ENCODE assay signal across 8 mouse cellular contexts in the genomic region with DNA sequence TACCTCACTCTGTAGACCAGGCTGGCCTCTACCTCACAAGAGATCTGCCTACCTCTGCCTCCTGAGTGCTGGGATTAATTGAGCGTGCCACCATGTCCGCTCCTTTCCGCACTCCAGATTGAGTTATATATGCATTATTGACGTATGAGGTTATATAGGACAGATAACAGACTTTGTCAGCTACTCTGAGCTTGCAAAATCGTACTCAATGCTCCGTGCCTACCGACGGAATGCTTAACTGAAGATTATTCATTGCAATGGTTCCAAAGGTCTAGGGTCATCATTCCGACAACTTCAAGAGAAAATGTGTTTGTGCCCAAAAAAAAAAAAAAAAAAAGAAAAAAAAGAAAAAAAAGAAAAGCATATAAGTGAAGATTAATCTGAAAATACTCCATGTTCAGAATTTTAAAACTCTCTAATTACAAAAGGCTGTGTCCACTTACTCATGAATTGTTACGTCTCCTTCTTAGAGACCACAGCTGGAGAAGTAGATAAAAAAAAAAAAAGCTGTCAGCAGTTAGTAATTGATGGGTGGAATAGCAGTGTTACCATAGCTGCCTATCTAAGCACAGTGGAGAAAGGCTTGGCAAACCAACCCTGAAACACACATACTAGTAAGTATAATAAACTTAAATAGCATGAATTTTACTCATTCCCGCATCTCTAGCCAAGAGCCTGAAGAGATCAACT. TPM values are rescaled to one million over a fixed set of nuclear protein-coding genes. Genes with fewer than 3 reads are reported as not detected.
A peak's percentile ranks its signal among the peaks of the same experiment; 100 is the strongest.
DNase-seq lines count a peak whose midpoint lies in the region; ATAC-seq and TF ChIP-seq lines count a peak whose summit lies in the region.

No protein-coding gene starts in this region.

- intact Hi-C loops in left cerebral cortex, postnatal 36 days (cut with DNase I): no loop called here

- no peaks in the 10 kb centered on the region for H3K27me3 ChIP-seq in G1E (ENCODE audit: insufficient read depth, low read length)
- no peaks in the 10 kb centered on the region for H3K27me3 ChIP-seq in heart, embryonic 15.5 days
- H3K27me3 ChIP-seq in limb, embryonic 12.5 days: no peaks in the 10 kb centered on the region
- no peaks in the 10 kb centered on the region for H3K27me3 ChIP-seq in stomach, embryonic 15.5 days (replicated peaks)

- peaks cover 34% of the 10 kb centered on the region for H3K36me3 ChIP-seq in G1E (replicated peaks)
- H3K36me3 ChIP-seq in heart, embryonic 15.5 days: peaks cover 6% of the 10 kb centered on the region
- peaks cover 9% of the 10 kb centered on the region; the same call in 1 of the 2 replicates for H3K36me3 ChIP-seq in limb, embryonic 12.5 days
- H3K36me3 ChIP-seq in stomach, embryonic 15.5 days: no peaks in the 10 kb centered on the region

- H3K4me2 ChIP-seq in heart, embryonic 15.5 days: peak overlapping the region; percentile 63
- peak overlapping the region; percentile 66 for H3K4me2 ChIP-seq in limb, embryonic 12.5 days
- peak overlapping the region; percentile 63 for H3K4me2 ChIP-seq in stomach, embryonic 15.5 days

- H3K4me1 ChIP-seq in G1E (ENCODE audit: insufficient read depth, low read depth, low read length): peaks cover 58% of the 10 kb centered on the region
- H3K4me1 ChIP-seq in heart, embryonic 15.5 days (replicated peaks): peaks cover 14% of the 10 kb centered on the region
- peaks cover 4% of the 10 kb centered on the region for H3K4me1 ChIP-seq in limb, embryonic 12.5 days (replicated peaks)
- H3K4me1 ChIP-seq in stomach, embryonic 15.5 days: peaks cover 8% of the 10 kb centered on the region; the same call in 1 of the 2 replicates

- peak overlapping the region; percentile 92 for H3K4me3 ChIP-seq in G1E (ENCODE audit: low read depth, low read length)
- H3K4me3 ChIP-seq in heart, embryonic 15.5 days: peak overlapping the region; percentile 83
- H3K4me3 ChIP-seq in limb, embryonic 12.5 days (replicated peaks): peak overlapping the region; percentile 66
- peak overlapping the region; percentile 92 for H3K4me3 ChIP-seq in stomach, embryonic 15.5 days (replicated peaks)

- WGBS in heart, embryonic 15.5 days: 56% methylated on average over 11 of the region's 11 CpGs
- WGBS in limb, embryonic 12.5 days: 68% methylated on average over 11 of the region's 11 CpGs
- 49% methylated on average over 11 of the region's 11 CpGs for WGBS in stomach, embryonic 15.5 days

- H3K9me3 ChIP-seq in G1E (replicated peaks): no peaks in the 10 kb centered on the region
- H3K9me3 ChIP-seq in heart, embryonic 15.5 days (replicated peaks): no peaks in the 10 kb centered on the region
- H3K9me3 ChIP-seq in limb, embryonic 12.5 days: no peaks in the 10 kb centered on the region
- no peaks in the 10 kb centered on the region for H3K9me3 ChIP-seq in stomach, embryonic 15.5 days

- peak overlapping the region; percentile 86 for H3K9ac ChIP-seq in heart, embryonic 15.5 days
- H3K9ac ChIP-seq in limb, embryonic 12.5 days (replicated peaks): peak overlapping the region; percentile 73; the same call in 1 of the 2 replicates
- H3K9ac ChIP-seq in stomach, embryonic 15.5 days: 0 out of 2 replicates have a peak overlapping the region, but pooled peaks have one; percentile 13

- DNase-seq in cerebellum, adult 8-10 months: peak; percentile 12
- no peak for DNase-seq in cerebellum, postnatal 14 days
- DNase-seq in G1E (ENCODE audit: low spot score): peak; percentile 57
- no peak for DNase-seq in adrenal gland, adult 18-20 months (ENCODE audit: low spot score in 2 of 2)
- no peak for DNase-seq in left cerebral cortex, postnatal 36 days (ENCODE audit: low spot score in 2 of 2)

- peak; percentile 41; the same call in 1 of the 2 replicates for ATAC-seq in G1E (ENCODE audit: extremely low read depth, insufficient number of reproducible peaks, low FRiP score, poor library complexity, severe bottlenecking)
- ATAC-seq in heart, embryonic 15.5 days (replicated peaks; ENCODE audit: insufficient number of reproducible peaks, insufficient read depth, low FRiP score, low read depth): peak; percentile 21; the same call in 1 of the 2 replicates
- peak; percentile 5; the same call in 1 of the 2 replicates for ATAC-seq in limb, embryonic 12.5 days (ENCODE audit: insufficient number of reproducible peaks, insufficient read depth, low FRiP score, low TSS enrichment, low read depth)
- peak; percentile 27 for ATAC-seq in stomach, embryonic 15.5 days (ENCODE audit: insufficient read depth, low FRiP score, low read depth)

- no peak for TF ChIP-seq CTCF in G1E (IDR thresholded peaks at IDR 0.05; ENCODE audit: low read depth, low read length)

- H3K27ac ChIP-seq in heart, embryonic 15.5 days: peak overlapping the region; percentile 99
- H3K27ac ChIP-seq in limb, embryonic 12.5 days: peak overlapping the region; percentile 91
- H3K27ac ChIP-seq in stomach, embryonic 15.5 days: peak overlapping the region; percentile 98

RNA-seq across cellular contexts. Expression of a gene that starts 1.0 kb away (rescaled TPM):
- total RNA-seq in G1E (2014; fragmentation: Nextera tagmentation) (95.1 and 106 TPM in 2 replicates), G1E (2017) (210 and 276 TPM in 2 replicates)
- 238 and 317 TPM in 2 replicates for polyA plus RNA-seq in G1E (2012)
- 211 and 283 TPM in 2 replicates for polyA plus RNA-seq in heart, embryonic 15.5 days (2015; fragmentation: Nextera tagmentation; extraction: Ambion mirVana)
- 112 TPM in 2 replicates for polyA plus RNA-seq in limb, embryonic 12.5 days (2016; fragmentation: Nextera tagmentation; extraction: Ambion mirVana)
- polyA plus RNA-seq in stomach, embryonic 15.5 days (2015; fragmentation: Nextera tagmentation; extraction: Ambion mirVana): 184 TPM in 2 replicates
- 100 to 1,000 TPM; 111 to 155 TPM for total RNA-seq in adrenal gland, adult 18-20 months (2021)
- 10 to 100 TPM; 48.0 to 56.9 TPM for total RNA-seq in left cerebral cortex, postnatal 36 days (2021)

RNA-seq across cellular contexts. Expression of a gene that starts 12.8 kb away (rescaled TPM):
- total RNA-seq in G1E (2014; fragmentation: Nextera tagmentation): 65.8 and 66.2 TPM in 2 replicates
- total RNA-seq in G1E (2017): 106 and 107 TPM in 2 replicates
- polyA plus RNA-seq in G1E (2012): 11.3 and 28.8 TPM in 2 replicates
- 61.8 and 65.4 TPM in 2 replicates for polyA plus RNA-seq in heart, embryonic 15.5 days (2015; fragmentation: Nextera tagmentation; extraction: Ambion mirVana)
- 107 TPM in 2 replicates for polyA plus RNA-seq in limb, embryonic 12.5 days (2016; fragmentation: Nextera tagmentation; extraction: Ambion mirVana)
- 75.6 and 81.7 TPM in 2 replicates for polyA plus RNA-seq in stomach, embryonic 15.5 days (2015; fragmentation: Nextera tagmentation; extraction: Ambion mirVana)
- total RNA-seq in adrenal gland, adult 18-20 months (2021): 10 to 100 TPM; 33.7 to 36.7 TPM
- 10 to 100 TPM; 39.2 to 42.3 TPM for total RNA-seq in left cerebral cortex, postnatal 36 days (2021)

RNA-seq across cellular contexts. Expression of a gene that starts 32.2 kb away (rescaled TPM):
- total RNA-seq in G1E (2014; fragmentation: Nextera tagmentation) (72.2 and 79.8 TPM in 2 replicates), G1E (2017) (82.8 and 98.3 TPM in 2 replicates)
- polyA plus RNA-seq in G1E (2012): 45.1 and 53.4 TPM in 2 replicates
- 14.0 and 15.6 TPM in 2 replicates for polyA plus RNA-seq in heart, embryonic 15.5 days (2015; fragmentation: Nextera tagmentation; extraction: Ambion mirVana)
- 55.2 and 60.7 TPM in 2 replicates for polyA plus RNA-seq in limb, embryonic 12.5 days (2016; fragmentation: Nextera tagmentation; extraction: Ambion mirVana)
- polyA plus RNA-seq in stomach, embryonic 15.5 days (2015; fragmentation: Nextera tagmentation; extraction: Ambion mirVana): 28.0 and 33.9 TPM in 2 replicates
- total RNA-seq in adrenal gland, adult 18-20 months (2021): under 1 TPM in 1 of 2 experiments, not detected in 1; 0.22 TPM
- under 1 TPM; 0.63 to 0.69 TPM for total RNA-seq in left cerebral cortex, postnatal 36 days (2021)

RNA-seq across cellular contexts. Expression of a gene that starts 42.9 kb away (rescaled TPM):
- total RNA-seq in G1E (2014; fragmentation: Nextera tagmentation): 275 and 281 TPM in 2 replicates
- total RNA-seq in G1E (2017): 312 and 341 TPM in 2 replicates
- 6.0 and 7.1 TPM in 2 replicates for polyA plus RNA-seq in G1E (2012)
- polyA plus RNA-seq in heart, embryonic 15.5 days (2015; fragmentation: Nextera tagmentation; extraction: Ambion mirVana): 159 and 183 TPM in 2 replicates
- 300 and 302 TPM in 2 replicates for polyA plus RNA-seq in limb, embryonic 12.5 days (2016; fragmentation: Nextera tagmentation; extraction: Ambion mirVana)
- polyA plus RNA-seq in stomach, embryonic 15.5 days (2015; fragmentation: Nextera tagmentation; extraction: Ambion mirVana): 207 and 208 TPM in 2 replicates
- 1 to 10 TPM in 1 of 2 experiments, under 1 TPM in 1; 0.64 to 2.5 TPM for total RNA-seq in adrenal gland, adult 18-20 months (2021)
- total RNA-seq in left cerebral cortex, postnatal 36 days (2021): 1 to 10 TPM in 1 of 2 experiments, under 1 TPM in 1; 0.70 to 1.0 TPM

Comparison
In these comparisons a context has a peak if more than half of its experiments do, and no peak if none do; other contexts are left out.
1. DNase-seq: peak in cerebellum, adult 8-10 months (single experiment) and G1E (single experiment); none in cerebellum, postnatal 14 days (0 of 2), adrenal gland, adult 18-20 months (0 of 2) and left cerebral cortex, postnatal 36 days (0 of 2).
2. H3K9ac ChIP-seq: peak in every context shown above with its lines; median percentile 86 in heart, embryonic 15.5 days; 73 in limb, embryonic 12.5 days; 13 in stomach, embryonic 15.5 days.
3. Peak in every context shown above with its lines, with median percentiles within 50 percentile points of each other: ATAC-seq, H3K4me3 ChIP-seq, H3K27ac ChIP-seq and H3K4me2 ChIP-seq.